Mouse (Mus musculus): ENCODE data around the gene Atrip. TPM values are rescaled to one million over a fixed set of nuclear protein-coding genes. Genes with fewer than 3 reads are reported as not detected.

Gene Atrip
- total RNA-seq, 2 experiments from 2014 or later: 16.3 to 18.3 TPM

- no peak for DNase-seq
Observed at GRCm38 (mm10) chr9:109098366-109098765, 24.4 kb upstream of the Atrip start.

DNA sequence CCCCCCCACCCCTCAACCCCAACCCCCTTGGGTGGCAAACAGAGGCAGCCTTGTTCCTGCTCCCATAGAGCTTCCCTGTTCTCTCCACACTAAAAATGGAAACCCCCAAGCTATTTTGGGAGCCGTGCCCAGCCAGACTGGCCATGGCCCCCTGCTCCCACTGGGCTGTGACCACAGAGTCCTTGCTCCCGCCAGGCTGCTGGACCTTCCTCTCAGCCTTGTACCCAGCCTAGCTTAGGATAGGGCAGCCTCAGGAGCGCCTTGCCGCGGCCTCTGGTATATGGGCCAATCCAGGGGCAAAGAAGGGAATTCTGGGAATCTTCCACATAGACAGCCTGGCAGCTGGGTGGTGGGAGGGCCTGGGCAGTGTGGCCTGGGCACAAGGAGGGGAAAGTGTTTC is 23.9 kb upstream of the Atrip start:
- peak; percentile 78 to 86 for DNase-seq

- no peak for DNase-seq
Observed at GRCm38 (mm10) chr9:109097291-109097690, 23.4 kb upstream of the Atrip start.

GRCm38 (mm10) chr9:109096856-109097255 is 22.9 kb upstream of the Atrip start:
- peak in 1 of 2 experiments; percentile 51 for DNase-seq

GRCm38 (mm10) chr9:109096251-109096661 is 22.3 kb upstream of the Atrip start:
- DNase-seq: peak in 1 of 2 experiments; percentile 46

DNA sequence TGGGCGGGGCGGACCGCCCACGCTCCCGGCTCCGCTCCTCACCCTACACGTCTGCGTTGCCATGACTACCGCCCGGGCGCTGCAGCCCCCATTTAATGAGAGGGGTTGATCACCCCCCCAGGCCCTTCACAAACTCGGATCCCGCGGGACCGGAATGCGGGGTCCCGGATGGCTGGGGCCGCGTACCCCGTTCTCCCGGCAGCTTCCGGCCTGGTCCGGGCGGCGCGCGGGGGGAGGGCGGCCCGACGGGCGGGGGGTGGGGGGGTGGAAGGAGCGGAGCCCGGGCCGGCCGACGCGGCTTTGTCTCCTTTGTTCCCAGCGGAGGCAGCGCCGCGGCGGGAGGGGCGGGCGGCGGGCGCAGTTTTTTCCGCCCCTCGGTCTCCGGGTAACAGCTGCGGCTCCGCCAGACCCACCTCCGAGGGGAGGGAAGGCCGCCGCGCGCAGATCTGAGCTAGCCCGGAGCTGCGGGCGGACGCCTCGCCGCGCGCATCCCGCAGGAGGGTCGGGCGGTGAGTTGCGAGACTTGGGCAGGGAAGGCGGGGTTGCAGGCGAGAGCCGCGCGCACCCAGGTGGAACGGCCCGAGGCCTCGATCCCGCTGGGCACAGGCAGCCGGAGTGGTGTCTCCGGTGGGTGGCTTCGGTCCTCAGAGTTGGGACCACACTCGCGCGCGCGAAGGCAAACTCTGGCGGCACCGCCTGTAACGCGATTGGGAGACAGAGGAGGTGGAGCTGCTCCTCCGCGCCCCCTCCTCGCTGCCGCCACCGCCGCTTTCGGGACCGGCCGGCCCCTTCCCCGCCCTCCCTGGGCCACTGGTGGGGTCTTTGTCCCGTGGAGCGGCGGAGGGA is 21.4 kb upstream of the Atrip start, which contains the start of gene Plxnb1:
Gene Plxnb1 (plus strand): TSS at position 253 of the 846 bp plus-strand sequence.
- peak; percentile 83 to 89 for DNase-seq

- DNase-seq: peak in 1 of 2 experiments; percentile 60
Observed at GRCm38 (mm10) chr9:109094553-109095136, 20.7 kb upstream of the Atrip start.

DNA sequence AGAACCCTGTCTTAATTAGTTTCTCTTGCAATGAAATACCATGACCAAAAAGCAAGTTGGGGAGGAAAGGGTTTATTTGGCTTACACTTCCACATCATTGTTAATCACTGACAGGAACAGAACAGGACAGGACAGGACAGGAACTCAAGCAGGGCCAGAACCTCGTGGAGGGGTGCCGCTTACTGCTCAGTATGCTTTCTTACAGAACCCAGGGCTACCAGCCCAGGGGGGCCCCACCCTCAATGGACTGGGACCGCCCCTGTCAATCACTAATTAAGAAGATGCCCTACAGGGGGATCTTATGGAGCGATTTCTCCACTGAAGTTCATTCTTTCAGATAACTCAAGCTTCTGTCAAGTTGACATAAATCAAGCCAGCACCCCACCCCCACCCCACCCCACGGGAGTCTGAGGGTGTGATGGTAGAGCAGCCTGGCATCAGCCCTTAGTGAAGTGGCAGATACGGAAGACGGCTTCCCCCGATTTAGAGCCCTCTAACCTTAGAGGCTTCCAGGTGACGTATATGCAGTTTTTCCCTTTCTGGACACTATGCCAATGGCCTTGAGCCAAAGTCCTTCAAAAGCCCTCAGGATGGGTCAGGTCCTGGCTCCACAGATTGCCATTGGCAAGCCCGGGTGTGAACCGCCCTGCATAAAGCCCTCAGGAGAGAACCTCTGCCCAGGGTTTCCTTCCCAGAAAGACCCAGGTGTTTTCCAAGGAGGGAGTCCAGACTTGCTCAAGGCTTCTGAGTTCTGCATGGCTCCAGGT is 20.0 kb upstream of the Atrip start:
- DNase-seq: peak; percentile 60 to 62

- DNase-seq: no peak
Observed at GRCm38 (mm10) chr9:109092799-109093198, 18.9 kb upstream of the Atrip start.

DNA sequence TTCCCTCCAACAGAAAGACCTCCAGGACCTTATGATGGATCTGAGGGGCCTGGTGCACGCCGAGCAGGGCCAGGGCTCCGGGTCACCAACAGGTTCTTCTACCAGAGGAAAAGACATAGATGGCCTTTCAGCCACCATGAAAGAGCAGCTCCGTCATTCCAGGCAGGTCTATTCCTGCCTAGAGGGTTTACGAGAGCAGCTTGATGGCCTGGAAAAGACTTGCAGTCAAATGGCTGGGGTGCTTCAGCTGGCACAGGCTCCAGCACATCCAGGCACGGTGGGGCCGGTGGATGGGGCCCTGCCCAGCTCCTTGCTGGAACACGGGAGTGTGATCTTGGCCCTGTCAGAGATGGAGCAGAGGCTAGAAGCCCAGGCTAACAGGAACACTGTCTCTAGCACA is 17.9 kb upstream of the Atrip start:
- no peak for DNase-seq

GRCm38 (mm10) chr9:109090446-109090845 is 16.5 kb upstream of the Atrip start:
- no peak for DNase-seq

DNA sequence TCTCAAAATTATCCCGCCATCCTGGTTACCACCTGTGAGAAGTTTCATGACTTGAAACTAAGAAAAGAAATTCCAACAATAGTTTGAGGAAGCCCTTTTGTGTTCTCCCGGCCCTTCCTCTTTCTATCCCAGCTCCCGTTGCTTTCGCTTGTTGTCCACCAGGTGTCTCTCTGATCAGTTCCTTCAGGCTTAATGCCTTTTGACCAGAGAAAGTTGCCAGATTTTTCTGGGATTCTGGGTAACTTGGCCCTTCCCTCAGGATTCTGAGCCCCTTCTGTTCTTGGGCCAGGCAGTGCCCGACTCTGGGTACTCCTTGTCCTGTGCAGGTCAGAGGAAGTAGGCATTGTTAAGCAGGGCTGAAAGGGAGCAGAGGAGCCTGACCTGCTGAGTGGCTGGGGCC is 14.1 kb upstream of the Atrip start:
- DNase-seq: peak; percentile 51 to 62

DNA sequence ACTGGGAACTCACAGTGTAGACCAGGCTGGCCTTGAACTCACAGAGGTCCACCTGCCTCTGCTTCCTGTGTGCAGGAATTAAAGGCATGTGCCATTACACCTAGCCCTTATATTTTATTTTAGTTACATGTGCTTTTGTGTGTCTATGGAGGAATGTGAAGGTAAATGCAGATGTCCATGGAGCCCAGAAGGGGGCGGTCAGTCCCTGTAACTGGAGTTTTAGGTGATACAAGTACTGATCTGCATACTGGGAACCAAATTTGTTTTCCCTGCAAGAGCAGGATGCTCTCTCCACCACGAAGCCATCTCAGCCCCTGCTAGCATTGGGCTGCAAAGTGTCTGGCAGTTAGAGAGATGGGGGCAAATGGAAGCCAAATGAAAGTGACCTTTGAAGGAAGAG is 11.0 kb upstream of the Atrip start:
- DNase-seq: no peak

DNA sequence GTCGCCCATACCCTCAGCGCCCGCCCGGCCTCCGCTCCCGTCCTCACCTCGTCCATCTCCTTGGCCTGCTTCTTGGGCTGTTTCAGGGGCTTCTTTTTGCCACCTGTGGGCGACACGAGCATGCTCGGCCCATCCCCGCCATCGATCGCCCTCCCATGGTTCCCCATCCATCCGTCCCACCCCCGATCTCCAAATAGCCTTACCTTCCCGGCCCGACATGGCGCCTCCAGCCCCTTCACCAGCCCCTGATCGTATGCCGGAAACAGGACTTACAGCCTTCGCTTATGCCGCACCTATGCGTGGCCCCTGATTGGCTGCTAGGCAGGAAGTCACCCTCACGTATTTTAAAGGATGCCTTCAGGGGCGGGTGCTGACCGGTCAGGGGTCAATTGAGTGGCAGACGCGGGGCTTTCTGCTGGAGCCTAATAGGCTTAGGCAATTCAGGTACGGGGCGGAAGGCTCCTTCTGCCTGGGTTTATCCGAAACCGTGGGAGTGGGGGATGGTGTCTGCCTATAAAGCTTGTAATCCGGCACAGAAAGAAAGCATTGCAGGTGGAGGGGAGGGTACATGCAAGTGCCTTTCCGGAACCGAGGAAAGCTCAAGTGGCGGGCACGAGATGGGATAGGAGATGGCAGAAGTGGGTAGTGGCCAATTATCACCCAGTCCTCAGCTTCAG is 8.3 kb upstream of the Atrip start, which contains the start of the genes Ccdc51 and Tma7:
Gene Ccdc51 (plus strand): TSS at position 370 of the 677 bp plus-strand sequence.
Gene Tma7 (minus strand): TSS at position 464 of the 677 bp plus-strand sequence.
- DNase-seq: peak; percentile 91

- DNase-seq: no peak
Observed at GRCm38 (mm10) chr9:109081749-109082123, 7.8 kb upstream of the Atrip start.

- no peak for DNase-seq
Observed at GRCm38 (mm10) chr9:109080516-109080915, 6.6 kb upstream of the Atrip start.

- no peak for DNase-seq
Observed at GRCm38 (mm10) chr9:109068095-109068735, 5.7 kb downstream of the Atrip start.

- DNase-seq: no peak
Observed at GRCm38 (mm10) chr9:109060898-109061295, 13.0 kb downstream of the Atrip start.

GRCm38 (mm10) chr9:109060184-109060897 is 13.6 kb downstream of the Atrip start:
- no peak for DNase-seq

DNA sequence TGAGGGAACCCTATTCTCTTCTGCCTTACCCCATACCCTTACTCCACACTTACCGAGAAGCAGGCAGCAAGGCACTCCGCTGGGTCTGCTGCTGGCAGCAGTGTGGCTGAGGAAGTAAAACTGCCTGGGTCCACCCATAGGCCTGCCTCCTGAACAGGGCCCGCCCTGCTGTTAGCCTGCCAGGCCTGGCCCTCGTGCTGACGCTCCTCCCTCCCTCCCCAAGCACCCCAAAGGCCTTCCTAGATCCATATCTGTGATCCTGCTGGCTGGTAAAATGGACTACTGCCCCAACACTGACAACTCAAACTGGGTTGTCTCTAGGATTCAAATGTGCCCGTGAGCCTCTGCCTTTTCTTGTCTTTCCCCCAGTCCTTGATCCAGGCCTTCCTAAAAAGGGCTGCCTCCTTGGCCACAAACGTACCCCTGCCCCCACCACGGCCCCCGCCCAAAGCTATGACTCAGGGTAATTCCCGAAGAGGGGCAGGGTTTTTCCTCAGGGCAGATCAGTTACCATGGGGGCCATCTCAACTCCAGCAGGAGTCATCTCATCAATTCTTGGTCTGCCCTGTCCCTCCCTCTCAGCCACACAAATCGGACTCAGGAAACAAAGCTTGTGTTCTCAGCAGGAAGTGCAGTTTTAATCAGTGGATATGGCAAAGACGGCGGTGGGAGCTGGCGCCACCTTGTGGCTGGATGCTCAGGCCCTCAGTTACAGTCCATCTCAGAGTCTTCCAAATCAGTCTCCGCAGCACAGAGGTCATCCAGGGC is 14.6 kb downstream of the Atrip start, which contains the start of gene Trex1:
Gene Trex1 (minus strand): TSS at position 599 of the 768 bp plus-strand sequence.
- peak; percentile 94 to 95 for DNase-seq
